Mouse (Mus musculus) cortical plate, adult 2 months (tissue): ENCODE measurements around the gene Efnb2. TPM values are rescaled to one million over a fixed set of nuclear protein-coding genes. Genes with fewer than 3 reads are reported as not detected.

Experiments
- H3K27ac ChIP-seq: fragments of 200-500 bp; 2 replicates; pipeline ENCODE4 v1.5.1; 2012; ENCODE audit warnings: low read length, control low read depth, inconsistent platforms; ENCODE audit not compliant: insufficient read depth
- H3K4me1 ChIP-seq: fragments of 200-500 bp; 2 replicates; pipeline ENCODE4 v1.6.1; 2011; ENCODE audit warnings: low read length; ENCODE audit not compliant: control insufficient read depth, insufficient read depth
- H3K4me3 ChIP-seq: fragments of 200-500 bp; 2 replicates; pipeline ENCODE4 v1.5.1; 2011; ENCODE audit warnings: mild to moderate bottlenecking, low read length, control low read depth; ENCODE audit not compliant: insufficient read depth
- CTCF ChIP-seq: fragments of 200-500 bp; IDR thresholded peaks from 2 replicates; pipeline ENCODE4 v1.5.1; 2011; ENCODE audit warnings: mild to moderate bottlenecking, control low read depth, low read length; ENCODE audit not compliant: insufficient read depth; ENCODE audit errors: extremely low read depth
- POLR2A ChIP-seq: fragments of 200-500 bp; IDR thresholded peaks from 2 replicates; pipeline ENCODE4 v1.6.1; 2011; ENCODE audit warnings: mild to moderate bottlenecking, low read length, control low read depth; ENCODE audit not compliant: insufficient read depth; ENCODE audit errors: extremely low read depth
- polyA plus RNA-seq: library from polyadenylated mRNA; depleted of rRNA; stranded (reverse); fragments of >200 nt; gene quantifications from 2 replicates; pipeline ENCODE4 v1.2.3, GENCODE M21; 2012

The Efnb2 gene
- polyA plus RNA-seq, 1 experiment, result 29.6 TPM

DNA sequence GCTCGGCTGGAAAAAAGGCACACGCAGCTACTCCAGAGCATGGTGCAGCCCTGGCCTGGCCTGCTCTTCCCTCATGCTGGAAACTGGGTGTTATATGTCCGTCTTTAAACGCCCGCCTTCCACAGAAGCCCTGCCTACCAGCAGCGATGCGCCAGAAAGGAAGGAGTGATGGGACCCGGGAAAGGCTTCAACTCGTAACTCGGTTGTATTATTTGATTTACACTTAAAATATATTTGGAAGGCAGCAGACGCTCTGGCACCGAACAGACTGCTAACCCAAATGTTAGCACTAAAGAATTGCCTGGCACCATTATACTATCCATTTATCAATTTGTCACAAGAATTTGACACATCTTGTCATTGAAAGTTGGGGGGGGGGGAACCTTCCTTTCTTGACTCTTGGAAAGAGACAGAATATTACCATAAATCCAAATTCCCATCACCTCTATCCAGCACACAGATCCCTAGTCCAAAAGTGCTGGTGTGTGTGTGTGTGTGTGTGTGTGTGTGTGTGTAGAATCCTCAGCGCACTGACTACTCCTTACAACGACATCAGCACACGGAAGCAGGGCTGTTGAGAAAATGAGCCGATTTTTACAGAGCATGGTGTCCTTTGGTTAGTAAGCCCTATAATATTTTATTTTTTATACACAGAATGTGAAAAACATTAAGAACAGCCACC lies 39.7 kb downstream of the Efnb2 start:
- no peak overlapping the region for H3K27ac ChIP-seq
- no peak for TF ChIP-seq POLR2A
- TF ChIP-seq CTCF, result no peak
- H3K4me1 ChIP-seq, result peaks cover 15% of the 10 kb centered on the region
- no peak overlapping the region for H3K4me3 ChIP-seq

- Histone ChIP-seq H3K4me3 (no peak overlapping the region), H3K4me1 (peaks cover 15% of the 10 kb centered on the region), H3K27ac (peak overlapping the region; percentile 22; the same call in 1 of the 2 replicates)
- TF ChIP-seq POLR2A (no peak), CTCF (no peak)
Measured at GRCm38 (mm10) chr8:8620536-8620935, 40.5 kb downstream of the Efnb2 start.

DNA sequence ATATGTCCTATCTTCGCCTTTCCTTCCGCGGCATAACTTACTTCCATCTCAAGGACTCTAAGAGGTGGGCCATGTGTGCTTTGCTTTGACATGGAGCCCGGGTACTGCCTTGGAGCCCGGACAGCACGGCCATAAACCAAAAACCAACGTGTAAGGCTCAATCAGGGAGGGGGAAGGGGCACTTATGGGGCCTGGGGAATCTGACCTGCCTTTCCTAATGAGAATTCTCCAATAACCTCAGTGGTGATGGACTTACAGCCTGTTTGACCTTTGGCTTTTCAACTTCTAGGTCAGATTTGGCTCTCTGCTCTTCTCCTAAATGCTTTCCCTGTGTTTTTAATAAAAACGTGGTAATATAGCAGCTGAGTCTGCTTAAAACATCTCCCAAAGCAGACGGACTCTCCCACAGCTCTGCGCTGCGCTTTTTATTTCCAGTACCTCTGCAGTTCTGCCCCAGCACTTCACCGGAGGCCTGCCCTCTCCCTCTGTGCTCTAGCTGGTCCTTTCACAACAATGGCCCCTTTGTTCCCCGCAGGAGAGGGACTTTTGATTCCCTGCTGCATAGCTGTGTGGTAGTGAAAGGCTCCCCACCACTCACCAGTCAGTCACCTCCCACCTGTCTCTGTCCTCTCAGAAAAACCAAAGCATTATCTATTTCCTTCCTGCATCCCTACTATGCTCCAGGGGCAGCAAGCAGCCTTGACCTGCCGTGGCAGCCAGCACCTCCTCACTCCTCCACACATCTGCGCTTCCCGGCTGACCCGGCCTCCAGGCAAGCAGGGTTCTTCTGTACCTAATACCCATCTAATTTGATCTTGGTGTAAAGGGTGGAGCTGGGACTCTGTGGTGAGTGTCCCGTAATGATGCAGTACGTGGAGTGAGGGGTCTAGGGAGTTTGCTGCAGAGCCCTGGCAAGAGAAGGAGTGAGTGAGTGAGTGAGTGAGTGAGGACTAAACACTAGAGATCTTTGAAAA lies 41.5 kb downstream of the Efnb2 start:
- TF ChIP-seq CTCF (no peak), POLR2A (no peak)
- H3K4me1 ChIP-seq, result peaks cover 15% of the 10 kb centered on the region
- peak overlapping the region; percentile 37 for H3K27ac ChIP-seq
- no peak overlapping the region for H3K4me3 ChIP-seq

GRCm38 (mm10) chr8:8613844-8614243 lies 47.2 kb downstream of the Efnb2 start:
- Histone ChIP-seq H3K4me1 (no peaks in the 10 kb centered on the region), H3K4me3 (no peak overlapping the region), H3K27ac (no peak overlapping the region)
- TF ChIP-seq POLR2A (no peak), CTCF (no peak)

DNA sequence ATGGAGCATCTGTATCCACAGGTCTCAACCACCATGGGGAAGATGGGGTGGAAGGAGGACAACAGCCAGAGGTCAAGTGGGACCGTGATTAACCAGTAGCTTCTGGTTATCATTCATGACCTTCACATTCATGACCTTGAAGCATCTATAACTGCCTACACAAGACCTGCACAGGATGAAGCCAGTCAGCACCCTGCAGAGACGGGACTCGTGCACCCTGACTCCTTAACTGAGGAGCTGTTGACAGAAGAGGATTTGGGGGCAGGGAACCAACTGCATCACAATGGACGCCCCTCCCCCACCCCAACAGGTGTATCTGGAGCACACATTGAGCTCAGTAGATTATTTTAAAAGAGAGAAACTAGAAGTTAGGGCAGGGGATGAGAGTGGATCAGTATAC lies 49.1 kb downstream of the Efnb2 start:
- TF ChIP-seq POLR2A, result no peak
- TF ChIP-seq CTCF, result no peak
- Histone ChIP-seq H3K4me1 (no peaks in the 10 kb centered on the region), H3K27ac (no peak overlapping the region), H3K4me3 (no peak overlapping the region)

DNA sequence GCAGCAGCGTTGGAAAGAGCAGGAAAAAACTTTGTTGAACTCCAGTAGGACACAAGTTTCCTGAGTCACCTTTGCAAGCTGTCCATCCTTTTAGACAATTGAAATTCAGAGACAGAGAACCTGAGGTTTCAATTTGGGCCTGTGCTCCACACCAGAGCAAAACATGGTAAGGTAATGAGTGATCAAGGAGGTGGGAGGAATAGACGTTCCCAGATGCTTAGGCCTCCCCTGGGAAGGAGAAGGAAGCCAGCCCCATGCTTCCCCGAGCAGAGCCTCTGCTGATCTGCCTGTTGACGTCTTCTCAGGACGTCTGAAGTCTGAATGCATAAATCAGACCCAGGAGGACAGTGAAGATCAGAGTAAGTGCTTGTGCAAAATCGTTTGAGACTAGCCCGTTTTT lies 51.3 kb downstream of the Efnb2 start:
- Histone ChIP-seq H3K27ac (no peak overlapping the region), H3K4me3 (no peak overlapping the region)

DNA sequence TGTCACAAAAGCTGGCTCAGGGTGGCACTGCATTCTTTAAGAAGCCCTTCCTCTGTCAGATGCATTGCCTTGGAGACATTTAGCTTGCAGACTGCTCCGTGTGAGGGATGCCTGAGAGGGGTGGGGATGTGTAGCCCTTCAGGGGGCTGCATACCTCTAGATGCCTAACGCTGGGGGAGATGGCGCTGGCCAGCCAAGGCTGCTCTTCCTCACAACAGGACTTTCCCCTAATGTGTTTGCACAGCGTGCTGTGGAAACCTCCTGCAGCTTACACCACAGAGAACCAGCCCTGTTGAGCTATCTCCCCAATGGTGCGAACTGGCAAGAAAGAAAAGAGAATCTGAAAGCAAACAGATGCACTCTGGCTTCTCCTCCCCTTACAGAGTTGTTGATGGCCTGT lies 51.9 kb downstream of the Efnb2 start:
- H3K4me3 ChIP-seq, result no peak overlapping the region
- H3K27ac ChIP-seq, result no peak overlapping the region
- no peaks in the 10 kb centered on the region for H3K4me1 ChIP-seq
- TF ChIP-seq POLR2A (no peak), CTCF (no peak)

More for the DNA sequence above, 51.3 kb downstream of the Efnb2 start:
- TF ChIP-seq CTCF, result no peak
- TF ChIP-seq POLR2A, result no peak
- no peaks in the 10 kb centered on the region for H3K4me1 ChIP-seq

DNA sequence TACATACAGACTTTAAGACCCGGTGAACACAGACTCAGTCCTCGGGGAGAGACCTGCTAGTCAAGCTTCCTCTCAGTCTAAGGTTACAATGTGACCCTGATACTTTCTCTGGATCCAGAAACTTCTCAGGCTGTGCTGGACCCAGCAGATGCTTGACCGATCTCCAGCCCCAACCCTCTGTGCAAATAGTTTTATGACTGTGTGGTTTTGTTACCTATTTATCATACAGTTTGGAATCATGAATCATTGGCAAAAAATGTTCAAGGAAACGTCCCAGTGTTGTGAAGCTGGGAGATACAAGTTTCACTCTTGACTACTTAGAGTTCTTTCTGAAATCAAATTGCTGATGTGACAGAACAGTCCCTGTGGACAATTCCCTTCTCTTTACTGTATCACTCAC lies 55.4 kb downstream of the Efnb2 start:
- Histone ChIP-seq H3K4me1 (no peaks in the 10 kb centered on the region), H3K4me3 (no peak overlapping the region), H3K27ac (no peak overlapping the region)
- TF ChIP-seq POLR2A, result no peak
- no peak for TF ChIP-seq CTCF

GRCm38 (mm10) chr8:8603875-8604274 lies 57.2 kb downstream of the Efnb2 start:
- no peak overlapping the region for H3K4me3 ChIP-seq
- H3K27ac ChIP-seq, result no peak overlapping the region
- H3K4me1 ChIP-seq, result no peaks in the 10 kb centered on the region
- no peak for TF ChIP-seq CTCF
- no peak for TF ChIP-seq POLR2A
